Mouse (Mus musculus): ENCODE measurements around the gene Ero1l.

The Ero1l gene

DNA sequence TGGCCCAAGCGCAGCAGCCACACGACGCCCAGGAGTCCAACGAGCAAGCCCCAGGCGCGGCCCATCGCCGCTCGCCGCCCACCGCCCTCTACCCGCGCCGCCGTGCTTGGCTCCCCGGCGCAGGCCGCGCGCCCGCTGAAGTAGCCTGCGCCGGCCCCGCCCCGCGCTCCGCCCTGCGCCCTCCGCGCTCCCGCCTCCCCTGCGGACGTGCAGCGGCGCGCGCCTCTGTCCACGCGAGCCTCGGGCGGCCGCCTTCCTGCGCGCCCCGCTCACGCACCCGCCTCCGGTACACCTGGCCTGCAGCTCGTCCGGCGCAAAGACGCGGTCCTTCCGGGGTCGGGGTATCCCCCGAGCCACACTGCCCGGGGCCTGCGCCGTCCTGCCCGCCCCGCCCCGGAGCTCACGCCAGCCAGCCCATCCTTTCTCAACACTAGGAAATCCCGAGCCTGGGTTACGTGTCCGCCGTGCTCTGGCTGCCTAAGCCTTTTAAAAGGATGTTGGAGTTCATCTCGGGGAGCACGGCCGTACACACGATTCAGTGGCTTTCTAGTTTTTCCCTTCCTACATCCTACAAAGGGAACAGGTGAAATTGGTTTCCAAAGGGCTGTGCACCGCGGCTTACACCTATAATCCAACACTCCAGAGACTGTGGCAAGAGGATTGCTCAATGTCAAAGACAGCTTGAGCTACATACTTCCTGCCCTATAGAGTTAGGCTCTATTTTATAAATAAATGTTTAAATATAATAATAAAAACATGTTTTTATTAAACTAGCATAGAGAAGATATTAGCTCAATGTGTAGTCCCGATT is at the start of gene Ero1l:
Gene Ero1l, minus strand, starts transcription at position 346 of the 811 bp plus-strand sequence.
- DNase-seq: peak; percentile 87

DNA sequence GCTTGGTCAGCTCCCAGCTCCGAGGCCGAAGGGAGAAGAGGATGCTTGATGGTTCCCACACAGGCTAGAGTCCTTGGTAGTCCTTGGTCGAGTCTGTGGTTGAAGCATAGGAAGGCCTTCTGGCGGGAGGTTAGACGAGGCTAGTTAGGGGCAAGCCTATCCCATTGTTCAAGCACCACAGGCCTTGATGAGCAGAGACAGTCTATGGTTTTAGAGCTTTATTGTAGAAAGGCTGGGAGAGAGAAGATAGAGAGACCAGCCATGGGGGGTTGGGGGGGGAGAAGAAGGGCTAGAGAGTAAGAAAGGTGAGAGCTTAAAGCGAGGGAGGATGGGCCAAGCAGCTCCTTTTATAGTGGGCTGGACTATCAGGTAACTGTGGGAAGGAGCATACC is 46.6 kb upstream of the Ero1l start:
- no peak for DNase-seq

DNA sequence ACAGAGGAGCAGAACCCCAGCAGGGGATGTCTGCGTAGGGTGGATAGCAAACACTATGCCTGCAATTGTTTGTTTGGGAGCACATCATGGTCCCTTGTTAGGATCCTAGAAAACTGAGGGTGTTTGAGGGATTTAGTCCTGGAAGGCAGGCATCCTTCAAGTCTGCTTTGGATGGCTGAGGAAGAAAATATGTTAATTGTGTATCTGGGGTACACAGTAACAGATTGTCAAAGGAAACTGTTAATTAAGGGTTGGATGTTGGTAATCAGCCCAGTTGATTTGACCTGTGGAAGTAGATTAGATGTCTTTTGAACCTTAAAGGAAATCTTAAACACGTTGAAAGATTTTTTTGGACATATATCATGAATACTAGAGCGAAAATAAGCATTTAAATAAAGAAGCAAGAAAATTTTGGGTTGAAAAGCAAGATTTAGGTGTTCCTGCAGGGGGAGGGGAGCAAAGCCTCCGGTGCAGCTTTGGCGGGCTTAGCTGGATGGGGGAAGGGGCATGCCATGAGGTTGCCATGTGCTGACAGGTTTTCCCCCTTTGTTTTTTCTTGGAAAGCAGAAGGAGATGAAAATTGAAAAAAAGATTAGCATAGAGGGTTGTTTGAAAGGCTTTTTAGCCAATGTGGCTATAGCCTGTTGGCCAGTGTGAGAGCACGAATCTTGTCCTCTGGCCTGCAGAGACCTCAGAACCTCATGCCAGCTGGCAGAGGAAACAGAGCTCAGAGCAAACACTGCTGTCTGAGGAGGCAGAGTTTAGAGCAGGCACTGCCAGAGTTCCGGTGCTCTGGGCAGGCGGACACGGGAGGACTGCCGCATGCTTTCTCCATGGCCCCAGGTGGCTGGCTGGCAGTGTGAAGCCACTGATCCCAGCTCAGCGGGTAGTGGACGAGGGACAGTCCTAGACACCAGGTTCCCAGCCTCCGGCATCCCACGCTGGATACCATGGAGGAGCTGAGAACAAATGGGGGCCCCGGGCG is 45.9 kb upstream of the Ero1l start:
- peak; percentile 83 for DNase-seq

DNA sequence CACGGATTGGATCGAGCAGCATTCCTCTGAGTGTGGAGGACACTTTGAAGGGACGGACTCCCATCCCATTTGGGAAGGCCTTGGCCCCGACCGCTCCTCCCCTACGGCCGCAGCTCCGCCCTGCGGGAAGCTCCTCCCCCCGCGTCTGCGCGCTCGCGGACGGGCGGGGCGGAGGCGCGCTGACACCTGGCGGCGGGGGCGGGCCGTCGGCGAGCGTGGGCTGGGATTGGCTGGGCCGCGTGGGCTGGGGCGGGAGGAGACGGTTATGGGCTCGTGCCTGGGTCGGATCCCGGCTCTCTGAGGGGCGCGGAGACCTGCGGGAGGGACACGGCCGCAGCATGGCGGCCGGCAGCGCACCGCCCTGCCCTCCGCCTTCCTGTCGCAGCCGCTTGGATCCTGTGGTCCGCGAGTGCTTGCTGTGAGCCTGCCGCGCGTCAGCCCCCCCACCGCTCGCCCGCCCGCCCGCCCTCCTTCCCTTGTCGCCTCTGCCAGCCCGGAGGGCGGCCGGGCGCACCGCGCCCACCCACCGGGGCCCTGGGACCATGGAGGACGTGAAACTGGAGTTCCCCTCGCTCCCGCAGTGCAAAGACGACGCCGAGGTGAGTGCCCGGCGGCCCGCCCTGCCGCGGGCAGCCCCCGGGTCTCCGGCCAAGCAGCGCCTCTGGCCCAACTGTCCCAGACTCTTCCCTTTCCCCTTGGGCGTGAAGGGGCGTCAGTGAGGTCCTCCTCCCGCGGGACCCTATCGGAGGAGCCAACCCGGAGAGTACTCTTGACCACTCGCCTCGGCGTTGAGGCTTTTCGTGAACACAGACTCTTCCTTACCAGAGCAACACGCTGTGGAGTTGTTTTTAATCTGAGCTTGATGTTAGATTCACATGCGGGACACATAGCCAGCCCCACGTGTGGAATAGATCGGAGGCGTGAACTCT is 32.6 kb upstream of the Ero1l start, which contains the start of gene Styx:
Gene Styx, plus strand, starts transcription at position 163 of the 929 bp plus-strand sequence.
- peak; percentile 97 for DNase-seq

DNA sequence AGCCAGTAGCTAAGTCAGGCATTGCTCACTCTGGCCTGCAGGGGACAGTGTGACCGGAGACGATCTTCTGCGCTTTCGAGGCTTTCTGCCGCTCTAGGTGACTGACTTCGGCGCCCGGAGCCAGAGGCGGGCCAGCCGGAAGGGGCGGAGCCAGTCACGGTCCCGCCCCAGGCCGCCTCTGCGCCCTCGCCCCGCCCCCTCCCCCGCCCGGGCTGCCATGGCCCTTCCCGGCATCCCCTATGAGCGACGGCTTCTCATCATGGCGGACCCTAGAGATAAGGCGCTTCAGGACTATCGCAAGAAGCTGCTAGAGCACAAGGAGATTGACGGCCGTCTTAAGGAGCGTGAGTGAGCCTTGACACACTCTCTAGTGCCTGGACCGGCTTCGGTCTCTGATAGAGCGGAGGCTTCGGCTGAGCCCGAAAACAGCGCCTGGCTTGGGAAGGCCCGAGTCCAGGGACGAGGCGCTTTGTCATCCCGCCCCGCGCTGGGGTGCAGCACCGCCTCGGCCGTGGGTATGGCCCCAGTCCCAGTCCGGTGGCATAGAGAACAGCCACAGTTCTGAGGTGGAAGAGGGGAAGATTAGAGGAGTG is 11.1 kb upstream of the Ero1l start, which contains the start of gene Psmc6:
Gene Psmc6, plus strand, starts transcription at position 200 of the 593 bp plus-strand sequence.
- peak; percentile 94 for DNase-seq

DNA sequence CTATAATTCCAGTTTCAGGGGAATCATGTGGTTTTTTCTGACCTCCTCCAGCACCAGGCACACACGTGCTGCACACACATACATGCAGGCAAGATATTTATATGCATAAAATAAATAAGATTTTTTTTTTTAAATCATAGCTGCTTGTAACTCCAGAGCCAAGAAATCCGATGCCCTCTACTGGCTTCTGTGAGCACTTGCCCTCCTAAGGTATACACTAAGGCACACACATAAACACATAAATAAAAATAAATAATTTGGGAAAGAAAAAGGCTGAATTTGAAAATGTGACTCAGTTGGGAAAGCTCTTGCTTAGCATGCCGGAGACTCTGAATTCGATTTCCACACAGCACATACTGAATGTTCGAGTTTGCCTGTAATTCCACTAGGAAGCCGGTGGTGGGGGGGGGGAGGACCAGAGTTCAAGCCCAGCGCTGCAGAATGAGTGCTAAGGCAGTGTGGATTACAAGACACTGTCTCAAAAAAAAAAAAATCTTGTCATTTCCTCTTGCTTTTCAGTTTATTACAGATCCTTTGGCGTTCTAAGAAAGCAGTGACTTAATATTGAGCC is 10.5 kb upstream of the Ero1l start:
- DNase-seq: no peak

DNA sequence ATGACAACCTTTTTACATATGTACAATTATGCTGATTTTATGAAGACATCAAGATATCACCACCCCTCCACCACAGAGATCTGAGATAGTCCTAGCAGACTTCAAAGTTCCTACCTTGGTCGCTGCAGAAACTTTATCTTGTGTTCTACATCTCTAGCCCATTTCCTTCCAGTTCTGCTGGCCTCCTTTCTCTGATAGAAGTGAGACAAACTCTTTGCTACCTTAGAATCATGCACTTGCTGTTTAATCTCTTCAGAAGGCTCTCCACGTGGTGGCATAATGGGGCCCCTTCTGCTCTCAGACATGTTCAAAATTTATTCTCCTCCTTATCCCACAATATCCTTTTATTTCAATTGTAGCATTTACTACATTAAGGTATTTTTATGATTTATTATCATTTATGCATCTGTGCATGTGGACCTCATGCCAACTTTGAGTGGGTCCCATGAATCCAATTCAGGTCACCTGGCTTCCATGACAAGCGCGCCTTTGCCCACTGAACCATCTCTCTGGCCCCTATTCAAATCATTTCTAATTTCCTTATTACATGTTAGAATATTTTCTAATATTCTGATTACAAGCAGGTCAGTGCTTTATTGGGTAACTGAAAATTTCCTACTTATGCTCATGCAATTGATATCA is 9.6 kb upstream of the Ero1l start:
- DNase-seq: no peak

DNA sequence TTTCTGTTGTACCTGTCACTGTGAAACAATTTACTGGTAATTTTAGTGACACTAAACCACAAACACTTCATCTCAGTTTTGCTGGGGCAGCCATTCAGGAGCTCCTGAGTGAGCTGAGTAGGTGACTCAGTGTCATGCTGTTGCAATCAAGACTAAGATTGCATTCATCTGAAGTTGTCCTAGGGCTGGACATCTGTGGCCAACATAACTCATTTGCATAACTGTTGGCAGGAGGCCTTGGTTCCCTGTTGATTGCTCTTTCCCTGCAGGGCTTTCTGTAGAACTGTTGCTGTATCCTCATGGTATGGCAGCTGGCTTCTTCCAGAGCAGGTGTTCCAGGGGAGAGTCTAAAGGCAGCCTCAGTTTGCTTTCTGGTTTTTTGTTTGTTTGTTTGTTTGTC is 6.9 kb upstream of the Ero1l start:
- DNase-seq: no peak

DNA sequence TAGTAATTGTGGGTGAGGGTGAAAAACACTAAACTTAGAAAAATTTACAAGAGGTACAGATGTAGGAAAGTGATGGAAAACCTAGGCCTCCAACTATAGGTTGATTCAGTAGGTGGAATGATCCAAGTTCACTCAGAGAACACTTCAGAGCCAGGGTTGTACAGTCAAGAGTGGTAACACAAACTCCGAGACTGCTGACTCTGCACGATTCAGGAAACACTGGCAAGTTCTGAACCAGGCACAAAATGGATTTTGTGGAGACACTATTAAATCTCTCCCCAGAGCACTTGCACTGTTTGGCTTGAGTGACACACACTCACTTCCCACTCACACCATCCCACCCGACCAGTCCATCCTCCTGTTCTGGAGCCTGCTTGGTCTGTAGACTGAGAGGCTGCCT is 4.7 kb upstream of the Ero1l start:
- no peak for DNase-seq

DNA sequence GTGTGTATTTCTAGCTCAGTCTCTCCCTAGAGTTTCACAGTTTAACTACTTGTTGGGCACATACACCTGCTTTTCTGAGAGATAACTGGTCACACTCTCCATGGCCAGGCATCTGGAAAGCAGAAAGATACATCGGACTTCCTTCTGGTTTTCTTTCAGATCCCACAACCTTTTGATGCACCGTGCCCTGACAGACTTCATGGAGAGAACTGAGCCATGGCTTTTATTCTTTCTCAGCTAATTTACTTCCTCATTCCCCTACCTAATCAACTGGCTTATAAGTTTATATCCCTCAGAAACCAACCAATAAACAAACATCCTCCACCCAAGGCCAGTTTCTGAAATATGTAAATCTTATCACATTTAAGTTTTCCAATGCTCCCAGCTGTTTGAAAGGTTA is 3.9 kb upstream of the Ero1l start:
- DNase-seq: no peak

DNA sequence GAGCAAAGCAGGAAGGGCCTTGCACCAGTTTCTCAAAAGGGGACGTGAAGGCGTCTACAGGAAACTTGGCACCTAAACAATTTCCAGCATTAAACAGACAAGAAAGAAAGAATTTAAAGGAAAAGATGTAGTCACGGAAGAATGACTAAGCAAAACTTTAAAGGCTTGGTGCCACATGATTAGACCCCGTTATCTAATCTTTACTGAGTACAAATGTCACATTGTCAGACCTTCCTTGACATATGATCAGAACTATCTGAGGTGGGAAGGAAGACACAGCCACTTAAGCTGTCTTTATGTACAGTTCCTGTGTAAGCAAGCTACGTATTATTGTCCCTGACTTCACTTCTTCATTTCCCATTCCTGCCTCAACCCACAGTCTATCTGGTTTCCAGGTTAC is 3.1 kb upstream of the Ero1l start:
- DNase-seq: no peak

DNA sequence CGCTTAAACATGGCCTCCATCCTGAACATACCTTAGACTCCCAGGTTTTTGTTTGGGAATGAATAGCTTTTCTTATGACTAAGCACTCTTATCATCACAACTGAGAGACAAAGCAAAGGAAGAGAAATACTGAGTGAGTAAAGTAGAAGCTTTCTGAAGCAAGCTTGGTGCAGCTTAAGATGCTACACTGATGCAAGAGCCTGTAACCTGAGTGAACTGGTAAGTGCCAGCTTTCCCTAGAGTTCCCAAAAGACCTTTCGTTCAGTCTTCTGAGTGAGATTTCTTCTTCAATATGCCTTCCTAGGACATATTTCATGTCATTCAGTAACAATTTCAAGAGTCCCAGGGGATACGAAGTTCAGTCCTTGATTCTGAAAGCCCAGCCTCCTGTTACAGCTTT is 2.5 kb upstream of the Ero1l start:
- DNase-seq: no peak

DNA sequence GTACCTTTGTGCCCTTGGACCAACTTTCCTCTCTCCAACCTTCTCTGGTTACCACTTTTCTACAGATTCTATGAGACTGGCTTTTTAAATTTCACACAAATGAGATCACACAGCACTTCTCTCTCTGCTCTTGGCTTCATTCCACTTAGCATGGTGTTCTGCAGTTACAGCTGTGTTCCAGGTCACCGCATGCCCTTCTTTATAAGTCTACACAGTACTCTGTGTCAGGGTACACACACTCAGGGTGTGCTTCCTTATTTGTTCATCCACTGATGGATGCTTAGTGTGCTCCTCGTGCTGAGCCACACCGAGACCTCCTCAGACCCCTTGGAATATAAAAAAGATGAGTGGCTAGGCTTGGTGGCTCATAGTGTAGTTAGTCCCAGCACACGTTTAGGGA is 1.5 kb upstream of the Ero1l start:
- no peak for DNase-seq

DNA sequence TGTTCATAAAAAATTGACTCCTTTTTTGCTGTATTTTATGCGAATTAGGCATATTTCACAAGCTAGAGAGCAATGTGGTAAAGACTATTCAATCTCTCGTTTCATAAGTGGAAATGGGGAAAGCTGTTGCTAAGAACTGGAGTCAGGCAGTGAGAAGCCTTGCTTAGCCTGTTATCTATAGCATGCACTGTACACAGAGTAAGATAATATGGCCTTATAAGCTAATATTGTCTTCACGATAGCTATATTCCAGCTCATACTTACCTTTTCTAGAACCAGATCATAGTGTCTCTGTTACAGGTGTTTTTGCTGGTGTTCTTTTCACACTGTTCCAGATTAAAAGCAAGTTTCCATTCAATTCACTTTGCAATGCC is 653 bp upstream of the Ero1l start:
- no peak for DNase-seq

DNA sequence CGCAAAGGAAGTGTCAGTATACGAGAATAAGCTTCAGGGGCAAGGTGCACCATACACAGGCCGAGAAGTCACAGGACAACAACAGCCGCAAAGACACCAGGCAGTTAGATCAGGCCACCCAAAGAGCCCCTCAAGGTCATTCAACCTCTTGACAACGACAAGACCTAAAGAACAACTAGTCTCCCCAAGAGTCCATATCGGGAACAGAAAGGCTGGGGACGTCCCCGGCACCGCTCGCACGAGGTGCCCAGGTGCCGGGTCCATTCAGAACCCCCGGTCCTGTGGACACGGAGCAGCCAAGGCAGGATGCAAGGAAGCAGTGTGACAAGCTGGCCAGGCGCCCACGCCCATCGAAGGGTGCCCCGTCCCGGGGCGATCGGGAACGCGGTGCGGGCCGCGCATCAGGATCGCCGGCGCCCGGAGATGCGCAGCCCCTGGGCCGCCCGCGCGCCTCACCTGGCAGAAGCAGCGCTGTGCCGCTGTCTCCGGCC is 605 bp downstream of the Ero1l start:
- no peak for DNase-seq

DNA sequence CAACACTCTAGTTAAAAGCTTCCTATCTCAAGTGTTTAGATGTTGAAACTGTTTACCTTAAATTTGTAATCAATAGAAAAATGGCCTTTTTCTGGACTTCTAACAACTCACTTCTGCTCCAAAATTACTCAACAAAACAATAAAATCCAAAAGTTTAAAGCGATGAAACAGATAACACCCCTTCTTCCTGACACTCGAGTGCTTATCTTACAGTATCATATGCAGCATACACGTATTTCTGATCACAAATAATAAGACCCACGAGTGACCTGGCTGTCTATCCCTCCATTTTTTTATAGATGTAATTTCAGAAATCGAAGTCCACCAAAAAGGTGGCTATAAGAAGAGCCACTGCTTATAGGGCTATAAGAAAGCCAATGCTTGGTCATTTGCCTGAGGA is 1.6 kb downstream of the Ero1l start:
- no peak for DNase-seq

DNA sequence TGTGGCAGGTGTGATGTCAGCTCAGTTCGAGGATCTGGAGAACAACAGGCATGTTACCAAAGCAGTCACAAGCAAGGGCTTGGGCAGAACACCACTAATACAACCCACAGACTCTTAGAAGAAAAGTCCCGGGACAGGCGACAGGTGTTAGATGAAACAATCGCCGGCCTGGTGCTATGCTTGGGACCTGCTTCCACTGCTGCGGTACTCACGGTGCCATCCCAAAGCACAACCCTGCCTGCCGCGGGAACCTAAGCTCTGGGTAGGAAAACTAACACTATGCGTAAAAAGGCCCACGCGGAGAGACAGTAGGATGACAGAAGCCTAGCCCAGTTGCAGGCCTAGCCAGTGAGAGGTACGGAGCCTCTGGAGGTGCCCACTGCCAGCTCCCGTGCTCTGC is 8.5 kb downstream of the Ero1l start:
- DNase-seq: no peak

DNA sequence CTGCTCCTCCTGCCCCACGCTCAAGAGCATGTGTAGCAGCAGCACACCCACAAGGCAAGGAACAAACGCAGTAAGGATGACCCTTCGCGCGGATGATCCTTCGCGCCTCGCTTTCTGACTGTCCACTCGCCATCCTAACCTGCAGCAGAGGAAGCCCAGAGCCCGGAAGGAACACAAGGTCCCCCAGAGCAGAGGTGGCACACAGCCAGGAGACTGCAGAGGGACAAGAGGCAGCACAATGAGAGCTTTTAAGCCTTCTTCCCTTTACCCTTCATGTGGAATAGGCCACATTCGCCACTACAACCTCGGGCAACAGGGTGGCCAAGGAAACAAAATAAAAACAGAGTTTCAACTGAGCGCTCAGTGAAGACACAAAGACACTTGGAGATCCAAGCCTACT is 8.9 kb downstream of the Ero1l start:
- DNase-seq: peak; percentile 50

DNA sequence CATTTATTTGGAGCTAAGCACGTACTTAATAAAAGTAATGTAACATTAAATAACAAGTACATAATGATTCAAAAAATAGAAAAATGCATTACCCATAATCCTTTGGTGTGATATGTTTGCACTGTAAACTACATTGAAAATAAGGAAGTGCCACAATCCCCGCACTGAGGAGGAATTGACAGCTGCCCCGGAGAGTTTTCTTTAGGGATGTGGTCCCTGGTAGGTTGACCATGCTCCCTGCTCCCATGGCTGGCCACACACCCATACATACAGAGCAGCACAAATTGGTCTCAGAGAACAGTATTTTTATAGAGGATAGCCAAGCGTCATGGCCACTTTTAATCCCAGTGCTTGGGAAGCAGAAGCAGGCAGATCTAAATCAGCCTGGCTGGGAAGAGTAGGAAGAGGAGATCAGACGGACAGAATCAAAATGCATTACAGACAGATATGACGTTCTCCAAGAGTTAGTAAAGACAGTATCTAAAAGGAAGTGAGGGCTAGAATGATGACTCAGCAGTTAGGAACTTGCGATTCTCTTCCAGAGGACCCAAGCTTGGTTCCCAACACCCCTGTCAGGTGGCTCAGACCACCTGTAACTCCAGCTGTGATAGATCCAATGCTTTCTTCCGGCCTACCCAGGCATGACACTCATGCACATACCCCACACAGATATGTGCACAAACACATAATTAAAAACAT is 10.8 kb downstream of the Ero1l start:
- no peak for DNase-seq

DNA sequence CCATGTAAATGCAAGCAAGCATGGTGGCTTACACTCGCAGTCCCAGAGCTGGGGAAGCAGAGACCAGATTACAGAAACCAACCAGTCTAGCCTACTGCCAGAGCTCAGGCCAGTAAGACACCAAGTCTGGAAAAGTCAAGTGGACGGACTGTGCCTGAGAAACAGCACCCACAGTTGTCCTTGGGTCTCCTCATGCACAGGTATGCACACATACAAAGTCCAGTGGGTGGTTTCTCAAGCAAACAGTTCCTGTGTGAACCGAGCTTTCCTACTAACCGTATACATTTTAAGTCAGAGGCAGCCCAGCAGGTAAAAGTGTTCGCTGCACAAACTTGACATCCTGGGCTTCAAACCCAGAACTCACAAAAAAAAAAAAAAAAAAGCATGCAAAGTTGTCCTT is 12.7 kb downstream of the Ero1l start:
- no peak for DNase-seq

DNA sequence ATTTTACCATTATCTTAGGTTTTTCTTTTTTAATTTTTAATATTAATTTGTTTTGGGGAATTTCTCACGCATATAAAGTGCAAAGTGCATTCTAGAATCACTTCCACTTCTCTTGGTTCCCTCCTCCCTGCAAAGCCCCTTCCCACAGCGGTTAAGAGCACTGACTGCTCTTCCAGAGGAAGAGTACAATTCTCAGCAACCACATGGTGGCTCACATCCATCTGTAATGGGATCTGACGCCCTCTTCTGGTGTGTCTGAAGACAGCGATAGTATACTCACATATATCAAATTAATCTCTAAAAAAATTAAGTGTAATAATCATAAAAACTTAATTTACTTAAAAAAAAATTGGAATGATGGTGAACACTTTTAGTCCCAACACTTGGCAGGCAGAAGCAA is 14.2 kb downstream of the Ero1l start:
- no peak for DNase-seq
